ENCODE assay signal across 10 mouse cellular contexts in genomic region chr10:75898846-75899245, GRCm38 (mm10). TPM values are rescaled to one million over a fixed set of nuclear protein-coding genes. Genes with fewer than 3 reads are reported as not detected.
DNase-seq lines count a peak whose midpoint lies in the region; ATAC-seq lines count a peak whose summit lies in the region.
"Had no signal": no experiment of that assay in that cellular context is flagged by ENCODE, and none has a peak within 500 bp of the region (broad histone marks: within the 10 kb centered on the region; RNA-seq: fewer than 3 reads in every experiment).

No protein-coding gene starts in this region.

- H3K4me1 ChIP-seq in hindbrain, embryonic 15.5 days (replicated peaks) = 0 out of 2 replicates have a peak, but pooled peaks cover 4% of the 10 kb centered on the region
- peaks cover 6% of the 10 kb centered on the region; the same call in 1 of the 2 replicates for H3K4me1 ChIP-seq in hindbrain, embryonic 12.5 days
- H3K4me1 ChIP-seq in heart, embryonic 12.5 days (replicated peaks) = peaks cover 30% of the 10 kb centered on the region
- no peaks in the 10 kb centered on the region for H3K4me1 ChIP-seq in forebrain, embryonic 15.5 days

- H3K9ac ChIP-seq in hindbrain, embryonic 15.5 days = no peak overlapping the region
- H3K9ac ChIP-seq in hindbrain, embryonic 12.5 days = no peak overlapping the region
- H3K9ac ChIP-seq in heart, embryonic 12.5 days = no peak overlapping the region
- H3K9ac ChIP-seq in forebrain, embryonic 15.5 days (replicated peaks) = no peak overlapping the region

- no peaks in the 10 kb centered on the region for H3K27me3 ChIP-seq in hindbrain, embryonic 15.5 days
- no peaks in the 10 kb centered on the region for H3K27me3 ChIP-seq in hindbrain, embryonic 12.5 days
- no peaks in the 10 kb centered on the region for H3K27me3 ChIP-seq in heart, embryonic 12.5 days (replicated peaks)
- H3K27me3 ChIP-seq in forebrain, embryonic 15.5 days = no peaks in the 10 kb centered on the region

- 69% methylated on average over 3 of the region's 3 CpGs for WGBS in hindbrain, embryonic 15.5 days
- WGBS in hindbrain, embryonic 12.5 days = 82% methylated on average over 3 of the region's 3 CpGs
- WGBS in heart, embryonic 12.5 days = 37% methylated on average over 3 of the region's 3 CpGs
- 86% methylated on average over 3 of the region's 3 CpGs for WGBS in forebrain, embryonic 15.5 days

- H3K27ac ChIP-seq in hindbrain, embryonic 15.5 days (replicated peaks) = peak overlapping the region; percentile 18
- no peak overlapping the region for H3K27ac ChIP-seq in hindbrain, embryonic 12.5 days
- H3K27ac ChIP-seq in heart, embryonic 12.5 days (ENCODE audit: poor library complexity, severe bottlenecking) = peak overlapping the region; percentile 68
- H3K27ac ChIP-seq in forebrain, embryonic 15.5 days (replicated peaks) = no peak overlapping the region
- H3K27ac ChIP-seq: macrophage had no signal

- no peak overlapping the region for H3K4me3 ChIP-seq in hindbrain, embryonic 15.5 days
- no peak overlapping the region for H3K4me3 ChIP-seq in hindbrain, embryonic 12.5 days
- H3K4me3 ChIP-seq in heart, embryonic 12.5 days = no peak overlapping the region
- H3K4me3 ChIP-seq in forebrain, embryonic 15.5 days = no peak overlapping the region
- H3K4me3 ChIP-seq: erythroblast, embryonic 14.5 days had no signal

- H3K4me2 ChIP-seq in hindbrain, embryonic 15.5 days = no peak overlapping the region
- no peak overlapping the region for H3K4me2 ChIP-seq in hindbrain, embryonic 12.5 days (replicated peaks)
- no peak overlapping the region for H3K4me2 ChIP-seq in heart, embryonic 12.5 days
- no peak overlapping the region for H3K4me2 ChIP-seq in forebrain, embryonic 15.5 days (replicated peaks)

- H3K9me3 ChIP-seq in hindbrain, embryonic 15.5 days = no peaks in the 10 kb centered on the region
- no peaks in the 10 kb centered on the region for H3K9me3 ChIP-seq in hindbrain, embryonic 12.5 days (replicated peaks)
- H3K9me3 ChIP-seq in heart, embryonic 12.5 days (replicated peaks) = no peaks in the 10 kb centered on the region
- H3K9me3 ChIP-seq in forebrain, embryonic 15.5 days = no peaks in the 10 kb centered on the region

- 0 out of 2 replicates have a peak, but pooled peaks have one; percentile 29 for ATAC-seq in hindbrain, embryonic 15.5 days (ENCODE audit: low FRiP score, low read depth)
- ATAC-seq in hindbrain, embryonic 12.5 days (ENCODE audit: low FRiP score) = no peak
- peak; percentile 39; the same call in 1 of the 2 replicates for ATAC-seq in heart, embryonic 12.5 days (ENCODE audit: insufficient number of reproducible peaks, low FRiP score)
- ATAC-seq in forebrain, embryonic 15.5 days (replicated peaks) = no peak

- H3K36me3 ChIP-seq in hindbrain, embryonic 15.5 days = peaks cover 78% of the 10 kb centered on the region
- peaks cover 84% of the 10 kb centered on the region for H3K36me3 ChIP-seq in hindbrain, embryonic 12.5 days
- H3K36me3 ChIP-seq in heart, embryonic 12.5 days = peaks cover 79% of the 10 kb centered on the region
- peaks cover 79% of the 10 kb centered on the region for H3K36me3 ChIP-seq in forebrain, embryonic 15.5 days

- peak; percentile 73 for DNase-seq in adrenal gland, adult 8-10 months
- DNase-seq in lung, postnatal 14 days = peak; percentile 48
- no peak for DNase-seq in embryo, embryonic 9.5 days (ENCODE audit: extremely low spot score)
- no peak for DNase-seq in cerebellum, adult 8-10 months

RNA-seq across cellular contexts. Expression of gene Derl3, which starts 5.6 kb away (rescaled TPM):
- polyA plus RNA-seq in hindbrain, embryonic 15.5 days (2015; fragmentation: Nextera tagmentation; extraction: Ambion mirVana) = 1.7 and 2.0 TPM in 2 replicates
- 2.7 and 2.9 TPM in 2 replicates for polyA plus RNA-seq in hindbrain, embryonic 12.5 days (2016; fragmentation: Nextera tagmentation; extraction: Ambion mirVana)
- total RNA-seq in adrenal gland, adult 8-10 months (2022) = 1 to 10 TPM; 1.2 to 2.6 (median 1.6) TPM
- 2.1 and 2.2 TPM in 2 replicates for polyA plus RNA-seq in heart, embryonic 12.5 days (2016; fragmentation: Nextera tagmentation; extraction: Ambion mirVana)
- polyA plus RNA-seq in forebrain, embryonic 15.5 days (2015; fragmentation: Nextera tagmentation; extraction: Ambion mirVana) = 2.9 and 3.5 TPM in 2 replicates
- polyA plus RNA-seq: erythroblast, embryonic 14.5 days; macrophage had no signal

RNA-seq across cellular contexts. Expression of gene Smarcb1, which starts 22.6 kb away (rescaled TPM):
- polyA plus RNA-seq in hindbrain, embryonic 15.5 days (2015; fragmentation: Nextera tagmentation; extraction: Ambion mirVana) = 251 and 263 TPM in 2 replicates
- 296 and 298 TPM in 2 replicates for polyA plus RNA-seq in hindbrain, embryonic 12.5 days (2016; fragmentation: Nextera tagmentation; extraction: Ambion mirVana)
- total RNA-seq in adrenal gland, adult 8-10 months (2022) = 100 to 1,000 TPM in 1 of 4 experiments, 10 to 100 TPM in 3; 73.2 to 105 (median 85.1) TPM
- polyA plus RNA-seq in heart, embryonic 12.5 days (2016; fragmentation: Nextera tagmentation; extraction: Ambion mirVana) = 125 and 126 TPM in 2 replicates
- 330 and 334 TPM in 2 replicates for polyA plus RNA-seq in forebrain, embryonic 15.5 days (2015; fragmentation: Nextera tagmentation; extraction: Ambion mirVana)

RNA-seq across cellular contexts. Expression of gene Chchd10, which starts 34.1 kb away (rescaled TPM):
- polyA plus RNA-seq in hindbrain, embryonic 15.5 days (2015; fragmentation: Nextera tagmentation; extraction: Ambion mirVana) = 139 and 143 TPM in 2 replicates
- 15.4 and 15.5 TPM in 2 replicates for polyA plus RNA-seq in hindbrain, embryonic 12.5 days (2016; fragmentation: Nextera tagmentation; extraction: Ambion mirVana)
- total RNA-seq in adrenal gland, adult 8-10 months (2022) = 100 to 1,000 TPM; 741 to 924 (median 745) TPM
- polyA plus RNA-seq in heart, embryonic 12.5 days (2016; fragmentation: Nextera tagmentation; extraction: Ambion mirVana) = 408 and 409 TPM in 2 replicates
- polyA plus RNA-seq in forebrain, embryonic 15.5 days (2015; fragmentation: Nextera tagmentation; extraction: Ambion mirVana) = 24.8 and 24.9 TPM in 2 replicates

RNA-seq across cellular contexts. Expression of gene Mmp11, which starts 37.5 kb away (rescaled TPM):
- 18.2 and 18.4 TPM in 2 replicates for polyA plus RNA-seq in hindbrain, embryonic 15.5 days (2015; fragmentation: Nextera tagmentation; extraction: Ambion mirVana)
- polyA plus RNA-seq in hindbrain, embryonic 12.5 days (2016; fragmentation: Nextera tagmentation; extraction: Ambion mirVana) = 55.2 and 56.1 TPM in 2 replicates
- 10 to 100 TPM in 2 of 4 experiments, 1 to 10 TPM in 2; 7.7 to 21.1 (median 13.2) TPM for total RNA-seq in adrenal gland, adult 8-10 months (2022)
- 25.4 and 27.1 TPM in 2 replicates for polyA plus RNA-seq in heart, embryonic 12.5 days (2016; fragmentation: Nextera tagmentation; extraction: Ambion mirVana)
- 19.8 and 20.3 TPM in 2 replicates for polyA plus RNA-seq in forebrain, embryonic 15.5 days (2015; fragmentation: Nextera tagmentation; extraction: Ambion mirVana)
- polyA plus RNA-seq: erythroblast, embryonic 14.5 days had no signal

RNA-seq across cellular contexts. Expression of gene Mif, which starts 38.8 kb away (rescaled TPM):
- polyA plus RNA-seq in hindbrain, embryonic 15.5 days (2015; fragmentation: Nextera tagmentation; extraction: Ambion mirVana) = 1,663 and 1,704 TPM in 2 replicates
- polyA plus RNA-seq in hindbrain, embryonic 12.5 days (2016; fragmentation: Nextera tagmentation; extraction: Ambion mirVana) = 1,134 and 1,420 TPM in 2 replicates
- 100 to 1,000 TPM; 253 to 280 (median 275) TPM for total RNA-seq in adrenal gland, adult 8-10 months (2022)
- polyA plus RNA-seq in heart, embryonic 12.5 days (2016; fragmentation: Nextera tagmentation; extraction: Ambion mirVana) = 2,266 and 2,393 TPM in 2 replicates
- 1,708 and 1,857 TPM in 2 replicates for polyA plus RNA-seq in forebrain, embryonic 15.5 days (2015; fragmentation: Nextera tagmentation; extraction: Ambion mirVana)

Comparison
In these comparisons a context has a peak if more than half of its experiments do, and no peak if none do; other contexts are left out.
1. ATAC-seq: peak in hindbrain, embryonic 15.5 days (single experiment) and heart, embryonic 12.5 days (single experiment); none in hindbrain, embryonic 12.5 days (single experiment) and forebrain, embryonic 15.5 days (single experiment).
2. H3K27ac ChIP-seq: peak in hindbrain, embryonic 15.5 days (single experiment) and heart, embryonic 12.5 days (single experiment); none in hindbrain, embryonic 12.5 days (single experiment) and forebrain, embryonic 15.5 days (single experiment).
3. DNase-seq: peak in adrenal gland, adult 8-10 months (single experiment) and lung, postnatal 14 days (single experiment); none in embryo, embryonic 9.5 days (single experiment) and cerebellum, adult 8-10 months (single experiment).